Mouse (Mus musculus) G1E (cell line): Measurements from ENCODE around the gene Clint1. TPM values are rescaled to one million over a fixed set of nuclear protein-coding genes. Genes with fewer than 3 reads are reported as not detected.

ENCODE experiments used
- ATAC-seq: 2 replicates; pipeline ENCODE4 v1.8.0; 2016; ENCODE audit warnings: mild to moderate bottlenecking; ENCODE audit not compliant: insufficient number of reproducible peaks, poor library complexity, low FRiP score, severe bottlenecking; ENCODE audit errors: extremely low read depth
- DNase-seq: peaks from one replicate; pipeline ENCODE4 v3.0.0; 2012; ENCODE audit warnings: low spot score
- H3K27me3 ChIP-seq: 2 replicates; pipeline ENCODE4 v1.6.1; 2012; ENCODE audit warnings: mild to moderate bottlenecking, low read length, inconsistent platforms; ENCODE audit not compliant: insufficient read depth
- H3K36me3 ChIP-seq: replicated peaks from 2 replicates; pipeline ENCODE3; 2012; ENCODE audit warnings: mild to moderate bottlenecking, inconsistent platforms
- H3K4me1 ChIP-seq: 2 replicates; pipeline ENCODE4 v1.6.1; 2012; ENCODE audit warnings: low read depth, low read length, inconsistent platforms, mixed read lengths; ENCODE audit not compliant: insufficient read depth
- H3K4me3 ChIP-seq: 2 replicates; pipeline ENCODE4 v1.5.1; 2012; ENCODE audit warnings: low read depth, mild to moderate bottlenecking, inconsistent platforms, low read length, moderate library complexity, mixed read lengths
- H3K9me3 ChIP-seq: replicated peaks from 2 replicates; pipeline ENCODE4 v1.6.1; 2012; ENCODE audit warnings: inconsistent platforms
- CTCF ChIP-seq: IDR thresholded peaks from 2 replicates; pipeline ENCODE4 v1.5.1; 2012; ENCODE audit warnings: low read depth, low read length, inconsistent platforms, mixed read lengths
- GATA1 ChIP-seq: IDR thresholded peaks from 2 replicates; pipeline ENCODE4 v1.6.1; 2012; ENCODE audit warnings: borderline replicate concordance, low read length, inconsistent platforms, mixed read lengths
- GATA2 ChIP-seq: IDR thresholded peaks from 2 replicates; pipeline ENCODE4 v1.6.1; 2012; ENCODE audit warnings: low read depth, low read length, inconsistent platforms, borderline replicate concordance
- POLR2AphosphoS5 ChIP-seq: IDR thresholded peaks from 2 replicates; pipeline ENCODE4 v1.6.1; 2012; ENCODE audit warnings: low read depth, low read length, inconsistent platforms; ENCODE audit not compliant: insufficient replicate concordance
- TAL1 ChIP-seq: conservative IDR thresholded peaks from 2 replicates; pipeline ENCODE4 v1.6.1; 2012; ENCODE audit warnings: low read depth, low read length, inconsistent platforms, mixed read lengths
- polyA plus RNA-seq: library from polyadenylated mRNA; stranded (reverse); fragments of >175 nt; gene quantifications from 2 replicates; pipeline ENCODE4 v1.2.3, GENCODE M21; 2012
- total RNA-seq, 2 experiments: library from RNA; stranded (forward) in 1 of 2; stranded (reverse) in 1 of 2; fragments of 200-1000 nt in 1 of 2; fragments of >200 nt in 1 of 2; fragmentation: Nextera tagmentation in 1 of 2; gene quantifications; 2 replicates each; pipeline ENCODE4 v1.2.3; 2014 to 2017

Gene Clint1
- total and polyA plus RNA-seq, 3 experiments = 112 to 386 (median 259) TPM

DNA sequence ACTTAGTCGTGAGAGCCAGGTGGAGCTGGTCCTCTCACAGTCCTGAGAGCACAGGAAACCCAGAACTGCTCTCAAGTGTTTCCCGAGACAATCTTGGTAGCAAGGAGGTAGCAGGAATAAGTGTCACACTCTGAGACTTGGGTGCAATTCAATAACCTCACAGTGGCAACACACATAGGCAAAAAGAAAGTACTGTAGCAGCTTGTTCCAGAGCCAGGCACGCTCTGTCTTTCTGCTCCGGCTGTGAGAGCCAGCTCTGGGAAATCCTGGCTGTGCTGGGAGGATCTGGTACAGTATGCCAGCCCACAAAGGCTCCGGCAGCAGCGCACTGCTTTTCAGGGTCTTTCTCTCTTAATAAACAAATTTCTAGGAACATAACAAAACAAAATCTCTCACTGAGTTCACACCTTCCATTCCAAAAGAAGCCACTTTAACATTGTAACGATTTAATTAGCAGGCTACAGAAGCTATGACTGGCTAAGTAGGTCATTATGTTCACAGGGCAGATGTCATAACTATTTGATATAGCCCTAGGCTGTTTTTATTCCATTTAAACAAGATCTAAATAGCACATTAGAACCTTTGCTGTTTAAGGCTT is 91.4 kb downstream of the Clint1 start:
- peaks cover 35% of the 10 kb centered on the region for H3K4me1 ChIP-seq
- H3K9me3 ChIP-seq = no peaks in the 10 kb centered on the region
- peaks cover 61% of the 10 kb centered on the region for H3K36me3 ChIP-seq
- no peaks in the 10 kb centered on the region for H3K27me3 ChIP-seq
- peak overlapping the region; percentile 92; the same call in 1 of the 2 replicates for H3K4me3 ChIP-seq
- no peak for TF ChIP-seq CTCF
- no peak for TF ChIP-seq GATA1
- TF ChIP-seq TAL1 = no peak
- TF ChIP-seq GATA2 = no peak
- DNase-seq (no peak), ATAC-seq (no peak)

DNA sequence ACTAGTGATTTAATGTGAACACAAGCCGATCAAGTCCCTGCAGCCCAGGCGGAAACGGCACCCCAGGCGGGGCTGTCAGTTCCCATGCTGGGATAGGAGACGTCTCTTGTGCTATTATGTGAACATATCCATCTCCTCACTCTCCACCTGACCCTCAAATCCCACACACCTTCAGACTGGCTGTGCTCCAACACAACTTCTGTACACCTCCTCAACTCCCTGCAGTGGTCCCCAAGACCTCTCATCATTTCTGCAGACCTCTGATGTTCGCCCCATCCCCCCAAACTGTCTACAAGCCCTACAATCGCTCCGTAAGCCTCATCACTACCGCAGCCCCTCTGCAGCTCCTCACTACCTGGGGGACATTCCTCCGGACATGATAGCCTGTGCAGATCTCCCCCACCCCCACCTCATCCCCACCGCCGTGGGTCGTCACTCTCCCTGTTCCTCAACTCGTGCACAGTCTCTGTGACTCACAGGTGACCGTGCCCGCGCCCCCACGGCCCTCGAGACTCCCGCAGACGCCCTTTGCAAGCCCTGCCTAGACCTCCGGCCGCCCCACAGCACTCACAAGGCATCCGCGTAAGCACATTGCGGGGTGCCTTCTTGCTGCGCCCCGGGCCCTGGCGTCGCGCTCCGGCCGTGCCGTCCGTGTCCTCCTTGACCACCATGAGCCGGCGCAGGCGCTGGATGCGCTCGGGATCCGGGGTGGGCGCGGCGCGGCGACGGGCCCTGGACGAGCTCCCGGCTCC is 92.2 kb downstream of the Clint1 start:
- peak; percentile 41 for DNase-seq

DNA sequence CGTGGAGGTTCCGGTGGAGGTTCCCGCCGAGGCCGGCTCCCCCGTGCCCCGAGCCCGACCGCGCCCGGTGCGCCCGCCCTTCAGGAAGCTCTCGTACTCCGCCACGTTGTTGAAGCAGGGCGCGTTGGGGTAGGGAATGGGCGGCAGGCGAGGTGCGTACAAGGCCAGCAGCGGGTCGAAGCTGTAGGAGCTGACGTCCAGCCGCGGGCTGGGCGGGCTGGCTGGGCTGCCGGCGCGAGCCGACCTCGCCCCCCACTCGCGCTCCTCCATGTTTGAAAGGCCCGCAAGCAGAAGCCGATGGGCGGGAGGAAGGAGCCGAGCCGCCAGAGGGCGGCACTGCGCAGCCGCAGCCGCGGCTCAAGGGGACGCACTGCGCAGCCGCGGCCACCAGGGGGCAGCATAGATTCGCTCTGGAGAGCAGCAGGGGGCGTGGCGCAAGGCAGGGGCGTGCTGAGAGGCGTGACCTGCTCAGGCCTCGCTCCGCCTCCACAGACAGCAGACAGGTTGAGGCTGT is 92.8 kb downstream of the Clint1 start, which contains the start of gene Lsm11:
Gene Lsm11 (minus strand): TSS at position 293 of the 514 bp plus-strand sequence.
- TF ChIP-seq GATA1 = no peak
- peak; percentile 93 for TF ChIP-seq CTCF
- Histone ChIP-seq H3K4me1 (peaks cover 35% of the 10 kb centered on the region), H3K4me3 (peak within 1 kb of the TSS; percentile 92), H3K9me3 (no peaks in the 10 kb centered on the region), H3K36me3 (peaks cover 63% of the 10 kb centered on the region), H3K27me3 (no peaks in the 10 kb centered on the region)
- peak; percentile 87 for DNase-seq
- ATAC-seq = peak; percentile 84

More for the DNA sequence above, 92.2 kb downstream of the Clint1 start:
- TF ChIP-seq GATA1 = no peak
- TF ChIP-seq CTCF = no peak
- TF ChIP-seq GATA2 = no peak
- TF ChIP-seq POLR2AphosphoS5 = no peak
- no peak for TF ChIP-seq TAL1
- Histone ChIP-seq H3K9me3 (no peaks in the 10 kb centered on the region), H3K4me3 (peak overlapping the region; percentile 92), H3K36me3 (peaks cover 63% of the 10 kb centered on the region), H3K4me1 (peaks cover 35% of the 10 kb centered on the region), H3K27me3 (no peaks in the 10 kb centered on the region)
- no peak for ATAC-seq

DNA sequence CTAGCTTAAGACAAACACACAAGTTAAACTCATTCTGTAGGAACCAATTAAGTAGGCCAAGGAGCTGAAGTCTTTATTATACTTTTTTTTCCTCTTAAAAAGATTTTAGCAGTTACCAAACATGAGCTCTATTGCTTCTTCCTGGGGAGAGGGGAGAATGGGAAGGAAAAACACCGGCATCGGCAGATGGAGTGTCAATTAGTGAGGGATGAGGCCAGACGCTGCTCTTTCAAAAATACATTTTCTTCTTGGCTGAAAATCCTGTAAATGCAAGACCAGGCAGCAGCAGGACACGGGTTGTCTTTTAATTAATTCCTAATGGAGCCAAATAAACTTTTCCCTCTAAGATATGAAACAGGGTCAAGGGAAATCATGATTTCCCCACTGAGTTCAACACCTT is 94.9 kb downstream of the Clint1 start:
- Histone ChIP-seq H3K36me3 (peaks cover 63% of the 10 kb centered on the region), H3K4me3 (no peak overlapping the region), H3K27me3 (no peaks in the 10 kb centered on the region), H3K9me3 (no peaks in the 10 kb centered on the region), H3K4me1 (peaks cover 23% of the 10 kb centered on the region)
- TF ChIP-seq POLR2AphosphoS5 (no peak), TAL1 (no peak), CTCF (no peak), GATA1 (no peak), GATA2 (no peak)
- DNase-seq = no peak
- no peak for ATAC-seq

DNA sequence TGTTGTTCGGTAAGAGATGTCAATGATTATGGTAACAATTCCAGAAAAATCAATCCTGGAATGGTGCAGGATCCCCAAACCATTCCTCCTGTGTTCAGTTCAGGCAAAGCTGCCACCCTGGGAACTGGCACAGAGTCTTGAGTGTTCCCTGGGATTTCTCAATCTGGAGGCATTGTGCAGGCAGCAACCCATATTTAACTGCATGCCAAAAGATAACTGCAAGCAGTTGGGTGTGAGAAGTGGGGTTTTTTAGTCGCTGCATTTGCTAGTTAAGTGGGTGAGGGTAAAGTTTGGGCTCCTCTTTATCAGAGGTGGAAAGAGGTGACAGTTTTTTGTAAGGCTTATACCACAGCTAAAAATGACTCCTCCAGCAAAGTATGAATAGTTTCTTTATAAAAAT is 95.6 kb downstream of the Clint1 start:
- TF ChIP-seq GATA2 = no peak
- TF ChIP-seq GATA1 = no peak
- no peak for TF ChIP-seq CTCF
- no peak for TF ChIP-seq TAL1
- TF ChIP-seq POLR2AphosphoS5 = no peak

DNA sequence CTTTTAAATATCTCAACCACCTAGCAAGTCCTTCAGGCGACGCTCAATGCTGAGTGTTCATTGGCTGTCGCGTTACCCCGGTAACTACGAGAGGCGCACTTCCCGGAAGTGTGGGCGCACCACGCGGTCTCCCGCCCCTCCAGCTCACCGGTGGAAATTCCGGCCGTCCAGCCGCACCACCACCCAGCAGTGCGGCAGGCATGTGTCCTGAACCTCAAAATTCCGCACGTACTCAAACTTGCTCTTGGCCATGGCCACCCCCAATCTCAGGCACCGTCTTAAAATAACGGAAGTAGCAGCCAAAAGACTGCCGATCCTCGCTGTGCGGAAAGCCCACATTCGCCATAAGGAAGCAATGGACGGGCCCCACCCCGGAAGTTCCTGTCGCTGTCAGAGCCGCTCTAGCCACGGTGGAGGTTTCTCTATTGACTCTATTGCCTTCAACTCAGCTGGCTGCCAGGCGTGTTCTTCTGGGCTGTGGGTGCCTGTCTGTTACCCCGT is 103.3 kb downstream of the Clint1 start, which contains the start of gene Thg1l:
Gene Thg1l (minus strand): TSS at position 368 of the 501 bp plus-strand sequence.
- Histone ChIP-seq H3K36me3 (peaks cover 37% of the 10 kb centered on the region), H3K27me3 (no peaks in the 10 kb centered on the region), H3K4me3 (peak within 1 kb of the TSS; percentile 79), H3K9me3 (no peaks in the 10 kb centered on the region), H3K4me1 (peaks cover 15% of the 10 kb centered on the region)
- DNase-seq = peak; percentile 78
- ATAC-seq = peak; percentile 95
- TF ChIP-seq GATA1 (no peak), TAL1 (no peak), GATA2 (no peak), CTCF (no peak), POLR2AphosphoS5 (no peak)

More for the DNA sequence above, 95.6 kb downstream of the Clint1 start:
- Histone ChIP-seq H3K36me3 (peaks cover 63% of the 10 kb centered on the region), H3K4me1 (peaks cover 21% of the 10 kb centered on the region), H3K4me3 (no peak overlapping the region), H3K9me3 (no peaks in the 10 kb centered on the region), H3K27me3 (no peaks in the 10 kb centered on the region)
- DNase-seq (no peak), ATAC-seq (no peak)
